Mouse (Mus musculus) megakaryocyte, embryonic 14.5 days (primary cell): Measurements from ENCODE around the gene Sag. TPM values are rescaled to one million over a fixed set of nuclear protein-coding genes. Genes with fewer than 3 reads are reported as not detected.
A peak's percentile ranks its signal among the peaks of the same experiment; 100 is the strongest.

Experiments used
- H3K27me3 ChIP-seq: replicated peaks from 2 replicates; pipeline ENCODE3; 2012; ENCODE audit warnings: inconsistent platforms
- H3K36me3 ChIP-seq: replicated peaks from 2 replicates; pipeline ENCODE3; 2012; ENCODE audit warnings: low read length, inconsistent platforms, mixed read lengths
- H3K4me1 ChIP-seq: 2 replicates; pipeline ENCODE4 v1.6.1; 2012; ENCODE audit warnings: inconsistent platforms
- H3K4me3 ChIP-seq: replicated peaks from 2 replicates; pipeline ENCODE3; 2012; ENCODE audit warnings: moderate library complexity, mild to moderate bottlenecking, inconsistent platforms
- H3K9me3 ChIP-seq: 2 replicates; pipeline ENCODE4 v1.6.1; 2012; ENCODE audit warnings: inconsistent platforms
- FLI1 ChIP-seq: IDR thresholded peaks from 2 replicates; pipeline ENCODE4 v1.6.1; 2012; ENCODE audit warnings: low read length, inconsistent platforms, mixed read lengths
- GATA1 ChIP-seq: IDR thresholded peaks from 3 replicates; pipeline ENCODE4 v1.6.1; 2012; ENCODE audit warnings: mixed read lengths, low read length, inconsistent platforms, borderline replicate concordance
- polyA plus RNA-seq: library from polyadenylated mRNA; stranded (reverse); fragments of >175 nt; gene quantifications from 2 replicates; pipeline ENCODE4 v1.2.3, GENCODE M21; 2012; ENCODE audit warnings: low replicate concordance; ENCODE audit not compliant: insufficient read depth

Gene Sag
- polyA plus RNA-seq, 1 experiment: not detected

DNA sequence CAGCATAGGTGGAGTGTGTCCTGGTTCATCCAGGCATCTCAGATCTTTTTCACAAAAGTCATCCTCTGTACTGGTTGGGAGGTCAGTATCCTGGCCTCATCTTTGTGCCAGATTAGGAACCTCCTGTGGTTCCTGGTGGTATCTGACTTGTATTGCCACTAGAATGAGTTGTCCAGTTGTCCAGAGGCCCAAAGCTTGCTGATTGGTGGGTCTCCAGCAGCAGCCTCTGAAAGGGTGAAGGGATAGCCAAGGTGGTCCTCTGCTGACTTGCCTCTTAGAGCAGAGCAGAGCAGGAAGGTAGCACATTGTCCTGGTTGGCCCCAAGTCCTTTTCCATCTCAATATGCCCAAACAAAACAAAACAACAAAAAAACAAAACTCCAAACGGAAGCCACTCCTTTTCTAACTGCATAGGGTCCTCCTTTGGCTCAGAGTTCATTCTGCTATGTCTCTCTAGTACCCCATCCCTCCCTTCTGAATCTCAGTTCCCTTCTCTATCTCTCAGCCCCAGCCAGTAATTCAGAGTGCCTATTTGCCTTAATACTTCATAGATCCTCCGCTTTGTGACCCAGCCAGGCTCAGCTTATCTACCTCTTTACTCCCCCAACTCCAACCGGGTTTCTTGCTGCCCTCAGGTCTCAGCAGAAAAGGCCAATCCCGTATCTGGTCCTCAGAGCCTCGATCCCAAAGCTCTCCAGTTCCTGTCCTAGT is 48.8 kb downstream of the Sag start:
- Histone ChIP-seq H3K4me1 (peaks cover 82% of the 10 kb centered on the region), H3K9me3 (no peaks in the 10 kb centered on the region), H3K27me3 (no peaks in the 10 kb centered on the region), H3K4me3 (peak overlapping the region; percentile 100), H3K36me3 (peaks cover 3% of the 10 kb centered on the region)
- TF ChIP-seq FLI1: no peak

DNA sequence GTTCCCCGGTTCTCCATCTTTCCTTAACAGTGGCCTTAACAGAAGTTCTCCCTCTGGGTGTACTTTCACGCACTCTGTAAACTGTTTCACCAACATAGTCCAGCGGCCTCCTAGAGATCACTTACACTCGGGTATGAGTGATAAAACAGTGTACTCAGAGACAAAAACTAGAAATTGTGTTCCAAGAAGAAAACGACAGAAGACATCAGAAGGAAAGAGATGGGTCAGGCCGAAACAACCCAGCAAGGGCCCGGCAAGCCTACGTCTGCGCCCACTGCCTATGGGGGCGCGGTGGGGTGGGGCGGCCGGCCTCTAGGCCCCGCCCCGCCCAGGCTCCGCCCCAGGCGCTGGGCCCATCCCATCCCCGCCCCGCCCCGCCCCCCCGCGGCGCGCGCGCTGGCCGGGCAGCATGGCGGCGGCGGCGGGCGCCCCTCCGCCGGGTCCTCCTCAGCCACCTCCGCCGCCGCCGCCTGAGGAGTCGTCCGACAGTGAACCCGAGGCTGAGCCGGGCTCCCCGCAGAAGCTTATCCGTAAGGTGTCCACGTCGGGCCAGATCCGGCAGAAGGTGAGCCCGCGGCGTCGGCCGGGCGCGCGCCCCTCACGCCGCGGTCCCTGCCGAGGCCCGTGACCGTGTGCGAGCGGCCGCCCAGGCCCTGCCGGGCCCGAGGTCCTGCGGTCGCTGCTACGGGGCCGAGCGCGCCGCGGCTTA is 49.6 kb downstream of the Sag start, which contains the start of gene Dgkd:
Dgkd (plus strand) TSS at position 396 of the 709 bp plus-strand sequence.
- H3K4me3 ChIP-seq: peak within 1 kb of the TSS; percentile 100
- H3K9me3 ChIP-seq: no peaks in the 10 kb centered on the region
- no peaks in the 10 kb centered on the region for H3K27me3 ChIP-seq
- H3K36me3 ChIP-seq: peaks cover 9% of the 10 kb centered on the region
- TF ChIP-seq FLI1 (no peak), GATA1 (no peak)
- H3K4me1 ChIP-seq: peaks cover 82% of the 10 kb centered on the region

- no peak for TF ChIP-seq FLI1
- no peak for TF ChIP-seq GATA1
- H3K27me3 ChIP-seq: no peaks in the 10 kb centered on the region
- H3K36me3 ChIP-seq: peaks cover 16% of the 10 kb centered on the region
- no peaks in the 10 kb centered on the region for H3K9me3 ChIP-seq
- H3K4me3 ChIP-seq: peak overlapping the region; percentile 100
- H3K4me1 ChIP-seq: peaks cover 82% of the 10 kb centered on the region
These were observed 50.3 kb downstream of the Sag start for GRCm38 (mm10) chr1:87853601-87854361.

DNA sequence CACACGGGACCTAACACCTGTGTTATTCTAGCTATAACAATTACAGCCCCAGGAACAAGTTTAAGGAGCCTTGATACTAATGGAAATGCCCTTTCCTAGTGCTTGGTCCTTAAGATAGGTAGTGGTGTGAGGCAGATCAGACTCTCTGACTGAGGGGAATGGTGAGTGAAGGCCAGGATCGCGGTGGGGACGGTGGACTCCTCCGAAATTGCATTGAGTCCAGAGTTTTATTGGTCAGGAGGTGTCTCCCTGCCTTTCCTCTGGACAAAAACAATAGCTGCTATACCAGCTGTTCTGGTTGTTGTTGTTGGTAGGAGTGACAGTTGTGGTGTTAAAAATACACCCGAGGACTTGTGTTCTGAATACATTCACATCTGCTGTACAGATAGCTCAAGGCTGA is 50.9 kb downstream of the Sag start:
- Histone ChIP-seq H3K9me3 (no peaks in the 10 kb centered on the region), H3K36me3 (peaks cover 19% of the 10 kb centered on the region), H3K27me3 (no peaks in the 10 kb centered on the region), H3K4me3 (peak overlapping the region; percentile 100), H3K4me1 (peaks cover 82% of the 10 kb centered on the region)
- TF ChIP-seq FLI1: no peak
- TF ChIP-seq GATA1: no peak

DNA sequence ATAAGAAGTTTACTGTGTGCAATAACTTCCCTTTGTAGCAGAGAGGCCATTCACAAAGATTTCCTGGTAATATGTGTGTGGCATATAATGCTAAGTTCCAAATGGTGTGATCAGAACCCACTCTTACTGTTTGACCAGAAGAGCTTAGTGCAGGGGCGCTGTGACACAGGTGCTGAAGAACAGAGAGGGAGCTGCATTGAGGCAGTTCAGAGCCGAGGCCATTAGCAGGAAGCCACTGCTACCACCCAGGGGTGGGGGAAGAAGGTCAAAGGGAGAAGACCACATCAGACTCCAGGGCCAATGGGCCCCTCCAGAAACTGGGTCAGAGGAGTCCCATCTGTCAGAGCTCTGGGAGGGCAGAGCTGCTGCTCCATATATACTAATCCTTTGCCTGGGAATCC is 51.4 kb downstream of the Sag start:
- TF ChIP-seq FLI1: no peak
- no peak for TF ChIP-seq GATA1
- H3K36me3 ChIP-seq: peaks cover 19% of the 10 kb centered on the region
- H3K4me3 ChIP-seq: peak overlapping the region; percentile 100
- H3K9me3 ChIP-seq: no peaks in the 10 kb centered on the region
- peaks cover 82% of the 10 kb centered on the region for H3K4me1 ChIP-seq
- no peaks in the 10 kb centered on the region for H3K27me3 ChIP-seq

GRCm38 (mm10) chr1:87855522-87855921 is 52.0 kb downstream of the Sag start:
- H3K9me3 ChIP-seq: no peaks in the 10 kb centered on the region
- H3K36me3 ChIP-seq: peaks cover 22% of the 10 kb centered on the region
- no peaks in the 10 kb centered on the region for H3K27me3 ChIP-seq
- peak overlapping the region; percentile 100 for H3K4me3 ChIP-seq
- TF ChIP-seq GATA1 (no peak), FLI1 (no peak)
- H3K4me1 ChIP-seq: peaks cover 80% of the 10 kb centered on the region

DNA sequence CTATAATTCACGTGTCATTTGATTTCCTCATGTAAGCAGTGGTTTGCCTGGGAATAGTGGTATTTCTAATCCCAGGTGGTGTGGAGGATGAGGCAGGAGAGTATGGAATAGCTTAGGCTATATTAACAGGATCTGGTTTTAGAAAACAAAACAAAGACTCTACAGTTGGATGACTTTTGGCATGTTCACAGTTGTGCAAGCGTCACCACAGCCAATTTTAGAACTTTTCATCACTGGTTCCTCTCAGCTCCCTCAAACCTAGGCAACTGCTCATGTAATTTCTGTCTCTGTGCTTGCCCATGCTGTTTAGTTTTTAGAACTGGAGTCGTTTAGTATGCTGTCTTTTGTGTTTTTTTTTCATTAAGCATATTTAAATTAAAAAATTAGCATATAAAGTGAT is 53.3 kb downstream of the Sag start:
- H3K36me3 ChIP-seq: peaks cover 29% of the 10 kb centered on the region

GRCm38 (mm10) chr1:87858031-87858430 is 54.6 kb downstream of the Sag start:
- no peaks in the 10 kb centered on the region for H3K9me3 ChIP-seq
- TF ChIP-seq FLI1 (no peak), GATA1 (no peak)
- peak overlapping the region; percentile 81 for H3K4me3 ChIP-seq
- no peaks in the 10 kb centered on the region for H3K27me3 ChIP-seq
- H3K4me1 ChIP-seq: peaks cover 81% of the 10 kb centered on the region
- peaks cover 41% of the 10 kb centered on the region for H3K36me3 ChIP-seq

More for the DNA sequence above, 53.3 kb downstream of the Sag start:
- Histone ChIP-seq H3K4me3 (peak overlapping the region; percentile 86), H3K9me3 (no peaks in the 10 kb centered on the region), H3K27me3 (no peaks in the 10 kb centered on the region), H3K4me1 (peaks cover 80% of the 10 kb centered on the region)
- TF ChIP-seq FLI1 (no peak), GATA1 (no peak)

- Histone ChIP-seq H3K36me3 (peaks cover 42% of the 10 kb centered on the region), H3K4me1 (peaks cover 86% of the 10 kb centered on the region), H3K4me3 (peak overlapping the region; percentile 81), H3K9me3 (no peaks in the 10 kb centered on the region), H3K27me3 (no peaks in the 10 kb centered on the region)
- TF ChIP-seq FLI1 (no peak), GATA1 (no peak)
These were observed 55.0 kb downstream of the Sag start for GRCm38 (mm10) chr1:87858529-87858928.
